Mouse (Mus musculus) heart, embryonic 12.5 days (tissue): ENCODE data around the gene Epb41l2. TPM values are rescaled to one million over a fixed set of nuclear protein-coding genes. Genes with fewer than 3 reads are reported as not detected.

Source experiments
- ATAC-seq: fragments of 200-750 bp; cut with Nextera tagmentation; 2 replicates; pipeline ENCODE4 v1.8.0; 2017; ENCODE audit warnings: moderate TSS enrichment, moderate library complexity; ENCODE audit not compliant: insufficient number of reproducible peaks, low FRiP score
- H3K27ac ChIP-seq: fragments of 300-500 bp; sonication (generic); 2 replicates; pipeline ENCODE4 v1.5.1; 2016; ENCODE audit warnings: mild to moderate bottlenecking, moderate library complexity; ENCODE audit not compliant: poor library complexity, severe bottlenecking
- H3K27me3 ChIP-seq: fragments of 300-500 bp; sonication (generic); replicated peaks from 2 replicates; pipeline ENCODE4 v1.6.1; 2016; ENCODE audit warnings: mild to moderate bottlenecking, moderate library complexity
- H3K36me3 ChIP-seq: fragments of 300-500 bp; sonication (generic); 2 replicates; pipeline ENCODE4 v1.6.1; 2016; ENCODE audit warnings: mild to moderate bottlenecking, moderate library complexity
- H3K4me1 ChIP-seq: fragments of 300-500 bp; sonication (generic); replicated peaks from 2 replicates; pipeline ENCODE4 v1.6.1; 2016; ENCODE audit warnings: mild to moderate bottlenecking
- H3K4me2 ChIP-seq: fragments of 300-500 bp; sonication (generic); 2 replicates; pipeline ENCODE4 v1.6.1; 2016; ENCODE audit warnings: mild to moderate bottlenecking, moderate library complexity
- H3K4me3 ChIP-seq: fragments of 300-500 bp; sonication (generic); 2 replicates; pipeline ENCODE4 v1.5.1; 2016; ENCODE audit warnings: mild to moderate bottlenecking
- H3K9ac ChIP-seq: fragments of 300-500 bp; sonication (generic); 2 replicates; pipeline ENCODE4 v1.6.1; 2016; ENCODE audit warnings: mild to moderate bottlenecking, moderate library complexity
- H3K9me3 ChIP-seq: fragments of 300-500 bp; sonication (generic); replicated peaks from 2 replicates; pipeline ENCODE4 v1.6.1; 2016; ENCODE audit warnings: mild to moderate bottlenecking, moderate library complexity
- WGBS: fragments of 180-500 bp; shearing (Covaris S2); methylation state at CpG from one replicate; pipeline ENCODE4 v1.1.7; 2016; 5-methylcytosine and 5-hydroxymethylcytosine counted together
- polyA plus RNA-seq: library from polyadenylated mRNA; unstranded; fragments of >200 nt; fragmentation: Nextera tagmentation; extraction: Ambion mirVana; gene quantifications from 2 replicates; pipeline ENCODE4 v1.2.1, GENCODE M21; 2016

Gene Epb41l2
- polyA plus RNA-seq, 1 experiment from 2014 or later, result 61.4 TPM

GRCm38 (mm10) chr10:25366691-25367090 lies 7.1 kb downstream of the Epb41l2 start:
- Histone ChIP-seq H3K4me2 (no peak overlapping the region), H3K4me1 (peaks cover 70% of the 10 kb centered on the region), H3K36me3 (no peaks in the 10 kb centered on the region), H3K27me3 (no peaks in the 10 kb centered on the region), H3K4me3 (no peak overlapping the region), H3K9me3 (no peaks in the 10 kb centered on the region), H3K27ac (no peak overlapping the region; the same call in 1 of the 2 replicates), H3K9ac (no peak overlapping the region)
- no peak for ATAC-seq
- WGBS, result 59% methylated on average over 5 of the region's 5 CpGs

- no peak for ATAC-seq
- WGBS, result 83% methylated on average over 3 of the region's 3 CpGs
These were observed 9.3 kb downstream of the Epb41l2 start for GRCm38 (mm10) chr10:25368928-25369327.

GRCm38 (mm10) chr10:25369691-25370090 lies 10.1 kb downstream of the Epb41l2 start:
- Histone ChIP-seq H3K27ac (no peak overlapping the region), H3K4me2 (no peak overlapping the region), H3K27me3 (no peaks in the 10 kb centered on the region), H3K4me1 (peaks cover 77% of the 10 kb centered on the region), H3K36me3 (no peaks in the 10 kb centered on the region), H3K9me3 (no peaks in the 10 kb centered on the region), H3K9ac (no peak overlapping the region), H3K4me3 (no peak overlapping the region)
- 80% methylated on average over 9 of the region's 9 CpGs for WGBS
- ATAC-seq, result no peak

More at GRCm38 (mm10) chr10:25368928-25369327, 9.3 kb downstream of the Epb41l2 start:
- Histone ChIP-seq H3K27me3 (no peaks in the 10 kb centered on the region), H3K4me3 (no peak overlapping the region), H3K27ac (no peak overlapping the region), H3K4me2 (no peak overlapping the region), H3K9ac (no peak overlapping the region), H3K4me1 (peaks cover 74% of the 10 kb centered on the region), H3K36me3 (no peaks in the 10 kb centered on the region), H3K9me3 (no peaks in the 10 kb centered on the region)

GRCm38 (mm10) chr10:25371336-25371735 lies 11.7 kb downstream of the Epb41l2 start:
- no peak overlapping the region; the same call in 1 of the 2 replicates for H3K27ac ChIP-seq
- 67% methylated on average over 2 of the region's 2 CpGs for WGBS
- H3K9me3 ChIP-seq, result no peaks in the 10 kb centered on the region
- peaks cover 66% of the 10 kb centered on the region for H3K4me1 ChIP-seq
- H3K36me3 ChIP-seq, result no peaks in the 10 kb centered on the region
- no peak for ATAC-seq
- no peak overlapping the region for H3K4me2 ChIP-seq
- H3K27me3 ChIP-seq, result no peaks in the 10 kb centered on the region
- no peak overlapping the region for H3K9ac ChIP-seq
- H3K4me3 ChIP-seq, result no peak overlapping the region

GRCm38 (mm10) chr10:25371915-25372371 lies 12.3 kb downstream of the Epb41l2 start:
- H3K36me3 ChIP-seq, result no peaks in the 10 kb centered on the region
- H3K4me2 ChIP-seq, result peak overlapping the region; percentile 39; the same call in 1 of the 2 replicates
- H3K27ac ChIP-seq, result peak overlapping the region; percentile 74
- WGBS, result 27% methylated on average over 3 of the region's 3 CpGs
- no peaks in the 10 kb centered on the region for H3K27me3 ChIP-seq
- ATAC-seq, result no peak; the same call in 1 of the 2 replicates
- no peak overlapping the region for H3K4me3 ChIP-seq
- H3K9ac ChIP-seq, result no peak overlapping the region
- no peaks in the 10 kb centered on the region for H3K9me3 ChIP-seq
- peaks cover 60% of the 10 kb centered on the region for H3K4me1 ChIP-seq

GRCm38 (mm10) chr10:25372510-25373148 lies 13.0 kb downstream of the Epb41l2 start:
- Histone ChIP-seq H3K9me3 (no peaks in the 10 kb centered on the region), H3K4me1 (peaks cover 56% of the 10 kb centered on the region), H3K27me3 (no peaks in the 10 kb centered on the region), H3K27ac (peak overlapping the region; percentile 66; the same call in 1 of the 2 replicates), H3K4me2 (peak overlapping the region; percentile 41), H3K36me3 (peaks cover 6% of the 10 kb centered on the region), H3K9ac (no peak overlapping the region), H3K4me3 (no peak overlapping the region)
- ATAC-seq, result no peak
- 46% methylated on average over 10 of the region's 10 CpGs for WGBS

- no peak overlapping the region for H3K4me3 ChIP-seq
- H3K9ac ChIP-seq, result no peak overlapping the region
- H3K27ac ChIP-seq, result no peak overlapping the region
- H3K4me2 ChIP-seq, result no peak overlapping the region
- peaks cover 17% of the 10 kb centered on the region for H3K36me3 ChIP-seq
- H3K27me3 ChIP-seq, result no peaks in the 10 kb centered on the region
- no peak for ATAC-seq
- no peaks in the 10 kb centered on the region for H3K9me3 ChIP-seq
- 72% methylated on average over 4 of the region's 4 CpGs for WGBS
- H3K4me1 ChIP-seq, result peaks cover 43% of the 10 kb centered on the region
These were observed 15.4 kb downstream of the Epb41l2 start for GRCm38 (mm10) chr10:25375036-25375435.

GRCm38 (mm10) chr10:25380746-25381481 lies 21.3 kb downstream of the Epb41l2 start:
- Histone ChIP-seq H3K4me3 (no peak overlapping the region), H3K4me1 (peaks cover 25% of the 10 kb centered on the region), H3K27me3 (no peaks in the 10 kb centered on the region), H3K36me3 (peaks cover 17% of the 10 kb centered on the region), H3K4me2 (no peak overlapping the region), H3K27ac (no peak overlapping the region), H3K9ac (no peak overlapping the region), H3K9me3 (no peaks in the 10 kb centered on the region)
- ATAC-seq, result no peak
- WGBS, result 50% methylated on average over 6 of the region's 6 CpGs

GRCm38 (mm10) chr10:25381951-25382350 lies 22.4 kb downstream of the Epb41l2 start:
- Histone ChIP-seq H3K36me3 (peaks cover 17% of the 10 kb centered on the region), H3K4me1 (peaks cover 35% of the 10 kb centered on the region), H3K27me3 (no peaks in the 10 kb centered on the region), H3K4me3 (no peak overlapping the region), H3K4me2 (no peak overlapping the region), H3K9me3 (no peaks in the 10 kb centered on the region), H3K27ac (no peak overlapping the region), H3K9ac (no peak overlapping the region)
- peak; percentile 63; the same call in 1 of the 2 replicates for ATAC-seq
- 50% methylated on average over 10 of the region's 10 CpGs for WGBS

GRCm38 (mm10) chr10:25383171-25383570 lies 23.6 kb downstream of the Epb41l2 start:
- no peak overlapping the region for H3K27ac ChIP-seq
- no peak for ATAC-seq
- H3K4me1 ChIP-seq, result peaks cover 47% of the 10 kb centered on the region
- H3K27me3 ChIP-seq, result no peaks in the 10 kb centered on the region
- no peak overlapping the region for H3K4me2 ChIP-seq
- H3K9me3 ChIP-seq, result no peaks in the 10 kb centered on the region
- 62% methylated on average over 5 of the region's 5 CpGs for WGBS
- H3K4me3 ChIP-seq, result no peak overlapping the region
- peaks cover 5% of the 10 kb centered on the region for H3K36me3 ChIP-seq
- no peak overlapping the region for H3K9ac ChIP-seq

GRCm38 (mm10) chr10:25384391-25384790 lies 24.8 kb downstream of the Epb41l2 start:
- H3K4me2 ChIP-seq, result no peak overlapping the region
- no peaks in the 10 kb centered on the region for H3K9me3 ChIP-seq
- no peak overlapping the region for H3K9ac ChIP-seq
- H3K4me3 ChIP-seq, result no peak overlapping the region
- no peak for ATAC-seq
- no peak overlapping the region for H3K27ac ChIP-seq
- H3K36me3 ChIP-seq, result no peaks in the 10 kb centered on the region
- H3K4me1 ChIP-seq, result peaks cover 53% of the 10 kb centered on the region
- H3K27me3 ChIP-seq, result no peaks in the 10 kb centered on the region
- WGBS, result 89% methylated on average over 10 of the region's 10 CpGs
